Mouse (Mus musculus) intestine, embryonic 14.5 days (tissue): ENCODE measurements around the gene Arhgap44. TPM values are rescaled to one million over a fixed set of nuclear protein-coding genes. Genes with fewer than 3 reads are reported as not detected.

Experiments used
- ATAC-seq: fragments of 200-750 bp; cut with Nextera tagmentation; replicated peaks from 2 replicates; pipeline ENCODE4 v1.8.0; 2017; ENCODE audit warnings: low read depth, moderate number of reproducible peaks, moderate TSS enrichment, moderate library complexity; ENCODE audit not compliant: low FRiP score, low TSS enrichment
- DNase-seq: peaks from one replicate; pipeline ENCODE4 v3.0.0-alpha.2; 2018; ENCODE audit warnings: low spot score
- H3K27ac ChIP-seq: fragments of 300-500 bp; sonication (generic); 2 replicates; pipeline ENCODE4 v1.5.1; 2014; ENCODE audit warnings: low read depth, mild to moderate bottlenecking, control low read depth
- H3K27me3 ChIP-seq: fragments of 300-500 bp; sonication (generic); replicated peaks from 2 replicates; pipeline ENCODE4 v1.6.1; 2014; ENCODE audit warnings: low read length, control low read depth; ENCODE audit not compliant: control insufficient read depth, insufficient read depth
- H3K36me3 ChIP-seq: fragments of 300-500 bp; sonication (generic); 2 replicates; pipeline ENCODE4 v1.6.1; 2014; ENCODE audit warnings: low read length, control low read depth; ENCODE audit not compliant: control insufficient read depth, insufficient read depth
- H3K4me1 ChIP-seq: fragments of 300-500 bp; sonication (generic); replicated peaks from 2 replicates; pipeline ENCODE4 v1.6.1; 2014; ENCODE audit warnings: low read length, control low read depth, mixed read lengths; ENCODE audit not compliant: control insufficient read depth, insufficient read depth
- H3K4me2 ChIP-seq: fragments of 300-500 bp; sonication (generic); 2 replicates; pipeline ENCODE4 v1.6.1; 2014; ENCODE audit warnings: low read length
- H3K4me3 ChIP-seq: fragments of 300-500 bp; sonication (generic); 2 replicates; pipeline ENCODE4 v1.5.1; 2014; ENCODE audit warnings: low read depth, low read length, control low read depth, mixed read lengths
- H3K9ac ChIP-seq: fragments of 300-500 bp; sonication (generic); 2 replicates; pipeline ENCODE4 v1.6.1; 2014; ENCODE audit warnings: mild to moderate bottlenecking, low read length
- H3K9me3 ChIP-seq: fragments of 300-500 bp; sonication (generic); 2 replicates; pipeline ENCODE4 v1.6.1; 2016; ENCODE audit warnings: low read length, control low read depth; ENCODE audit not compliant: control insufficient read depth
- WGBS: fragments of 180-500 bp; shearing (Covaris S2); extraction: QIAGEN DNeasy Blood & Tissue Kit; methylation state at CpG from one replicate; pipeline ENCODE4 v1.1.7; 2014; 5-methylcytosine and 5-hydroxymethylcytosine counted together
- polyA plus RNA-seq: library from polyadenylated mRNA; unstranded; fragments of >200 nt; fragmentation: Nextera tagmentation; extraction: Ambion mirVana; gene quantifications from 2 replicates; pipeline ENCODE4 v1.2.1, GENCODE M21; 2014

Arhgap44 gene
- polyA plus RNA-seq, 1 experiment from 2014 or later: 6.2 TPM

GRCm38 (mm10) chr11:65186974-65187373 is 24.2 kb upstream of the Arhgap44 start:
- no peak overlapping the region for H3K4me2 ChIP-seq
- no peak for ATAC-seq
- H3K9ac ChIP-seq: no peak overlapping the region
- H3K4me3 ChIP-seq: no peak overlapping the region
- peaks cover 19% of the 10 kb centered on the region; the same call in 1 of the 2 replicates for H3K36me3 ChIP-seq
- H3K9me3 ChIP-seq: no peaks in the 10 kb centered on the region
- 76% methylated on average over 12 of the region's 12 CpGs for WGBS
- DNase-seq: no peak
- no peak overlapping the region for H3K27ac ChIP-seq
- H3K27me3 ChIP-seq: no peaks in the 10 kb centered on the region
- H3K4me1 ChIP-seq: no peaks in the 10 kb centered on the region

- no peak overlapping the region for H3K4me3 ChIP-seq
- no peak overlapping the region for H3K27ac ChIP-seq
- WGBS: 94% methylated on average over 1 of the region's 1 CpGs
- ATAC-seq: no peak
- no peak overlapping the region for H3K9ac ChIP-seq
- H3K4me1 ChIP-seq: no peaks in the 10 kb centered on the region
- no peak for DNase-seq
- H3K9me3 ChIP-seq: no peaks in the 10 kb centered on the region
- H3K27me3 ChIP-seq: no peaks in the 10 kb centered on the region
- peaks cover 26% of the 10 kb centered on the region; the same call in 1 of the 2 replicates for H3K36me3 ChIP-seq
- no peak overlapping the region for H3K4me2 ChIP-seq
Measured at GRCm38 (mm10) chr11:65185114-65185513, 22.4 kb upstream of the Arhgap44 start.

- H3K4me2 ChIP-seq: no peak overlapping the region
- H3K9me3 ChIP-seq: no peaks in the 10 kb centered on the region
- WGBS: 78% methylated on average over 4 of the region's 4 CpGs
- no peak overlapping the region for H3K9ac ChIP-seq
- no peaks in the 10 kb centered on the region for H3K4me1 ChIP-seq
- H3K4me3 ChIP-seq: no peak overlapping the region
- H3K27me3 ChIP-seq: no peaks in the 10 kb centered on the region
- DNase-seq (no peak), ATAC-seq (no peak)
- H3K27ac ChIP-seq: no peak overlapping the region
- H3K36me3 ChIP-seq: no peaks in the 10 kb centered on the region
Measured at GRCm38 (mm10) chr11:65170121-65170750, 7.5 kb upstream of the Arhgap44 start.

- Histone ChIP-seq H3K27ac (no peak overlapping the region), H3K9ac (peak overlapping the region; percentile 68), H3K36me3 (no peaks in the 10 kb centered on the region), H3K27me3 (peaks cover 15% of the 10 kb centered on the region; the same call in 1 of the 2 replicates), H3K9me3 (0 out of 2 replicates have a peak, but pooled peaks cover 3% of the 10 kb centered on the region), H3K4me3 (peak overlapping the region; percentile 71), H3K4me1 (peaks cover 6% of the 10 kb centered on the region; the same call in 1 of the 2 replicates), H3K4me2 (peak overlapping the region; percentile 99)
- WGBS: 1% methylated on average over 49 of the region's 49 CpGs
- DNase-seq (peak; percentile 79), ATAC-seq (peak; percentile 73)
Measured at GRCm38 (mm10) chr11:65161881-65162766, 637 bp downstream of the Arhgap44 start.

- Histone ChIP-seq H3K4me2 (peak overlapping the region; percentile 99), H3K27me3 (peaks cover 15% of the 10 kb centered on the region; the same call in 1 of the 2 replicates), H3K4me1 (peaks cover 6% of the 10 kb centered on the region; the same call in 1 of the 2 replicates), H3K9ac (no peak overlapping the region), H3K36me3 (no peaks in the 10 kb centered on the region), H3K9me3 (0 out of 2 replicates have a peak, but pooled peaks cover 3% of the 10 kb centered on the region), H3K4me3 (no peak overlapping the region), H3K27ac (no peak overlapping the region)
- ATAC-seq (no peak), DNase-seq (no peak)
- WGBS: 67% methylated on average over 7 of the region's 7 CpGs
Measured at GRCm38 (mm10) chr11:65160991-65161880, 1.5 kb downstream of the Arhgap44 start.

GRCm38 (mm10) chr11:65159791-65160190 is 3.0 kb downstream of the Arhgap44 start, which contains the start of gene 1700086D15Rik:
TSS of gene 1700086D15Rik (minus strand) at chr11:65159891.
- Histone ChIP-seq H3K36me3 (no peaks in the 10 kb centered on the region), H3K4me3 (no peak within 1 kb of the TSS), H3K27me3 (peaks cover 15% of the 10 kb centered on the region; the same call in 1 of the 2 replicates), H3K9ac (no peak within 1 kb of the TSS), H3K4me1 (peaks cover 6% of the 10 kb centered on the region; the same call in 1 of the 2 replicates), H3K27ac (no peak within 1 kb of the TSS), H3K4me2 (no peak within 1 kb of the TSS), H3K9me3 (0 out of 2 replicates have a peak, but pooled peaks cover 3% of the 10 kb centered on the region)
- DNase-seq: no peak
- 91% methylated on average over 5 of the region's 5 CpGs for WGBS
- ATAC-seq: no peak

- Histone ChIP-seq H3K4me2 (no peak overlapping the region), H3K27me3 (peaks cover 13% of the 10 kb centered on the region; the same call in 1 of the 2 replicates), H3K4me1 (peaks cover 6% of the 10 kb centered on the region; the same call in 1 of the 2 replicates), H3K27ac (no peak overlapping the region), H3K36me3 (no peaks in the 10 kb centered on the region), H3K9me3 (0 out of 2 replicates have a peak, but pooled peaks cover 3% of the 10 kb centered on the region), H3K9ac (no peak overlapping the region), H3K4me3 (no peak overlapping the region)
- no peak for ATAC-seq
- DNase-seq: no peak
- 91% methylated on average over 5 of the region's 5 CpGs for WGBS
Measured at GRCm38 (mm10) chr11:65158658-65158990, 4.1 kb downstream of the Arhgap44 start.
